Mouse (Mus musculus) embryonic facial prominence, embryonic 14.5 days (tissue): ENCODE data around the gene Sik1. TPM values are rescaled to one million over a fixed set of nuclear protein-coding genes. Genes with fewer than 3 reads are reported as not detected.

Experiments used
- ATAC-seq: fragments of 200-750 bp; cut with Nextera tagmentation; 2 replicates; pipeline ENCODE4 v1.8.0; 2017; ENCODE audit warnings: low read depth, moderate number of reproducible peaks, moderate TSS enrichment
- DNase-seq: peaks from one replicate; pipeline ENCODE4 v3.0.0-alpha.2; 2015; ENCODE audit warnings: low spot score
- H3K27ac ChIP-seq: fragments of 300-500 bp; sonication (generic); replicated peaks from 2 replicates; pipeline ENCODE4 v1.5.1; 2014; ENCODE audit warnings: low read depth, mild to moderate bottlenecking, low read length, moderate library complexity
- H3K27me3 ChIP-seq: fragments of 300-500 bp; sonication (generic); replicated peaks from 2 replicates; pipeline ENCODE4 v1.6.1; 2014; ENCODE audit warnings: low read length; ENCODE audit not compliant: control insufficient read depth, insufficient read depth
- H3K36me3 ChIP-seq: fragments of 300-500 bp; sonication (generic); 2 replicates; pipeline ENCODE4 v1.6.1; 2014; ENCODE audit warnings: low read length, mixed read lengths; ENCODE audit not compliant: control insufficient read depth, insufficient read depth
- H3K4me1 ChIP-seq: fragments of 300-500 bp; sonication (generic); 2 replicates; pipeline ENCODE4 v1.6.1; 2014; ENCODE audit warnings: antibody characterized with exemption, low read length; ENCODE audit not compliant: control insufficient read depth, insufficient read depth
- H3K4me2 ChIP-seq: fragments of 300-500 bp; sonication (generic); 2 replicates; pipeline ENCODE4 v1.6.1; 2014; ENCODE audit warnings: low read depth, mild to moderate bottlenecking, low read length, moderate library complexity, mixed read lengths
- H3K4me3 ChIP-seq: fragments of 300-500 bp; sonication (generic); 2 replicates; pipeline ENCODE4 v1.5.1; 2014; ENCODE audit warnings: low read depth, mild to moderate bottlenecking, low read length
- H3K9ac ChIP-seq: fragments of 300-500 bp; sonication (generic); 2 replicates; pipeline ENCODE4 v1.6.1; 2014; ENCODE audit warnings: low read depth, mild to moderate bottlenecking, low read length, moderate library complexity, mixed read lengths
- H3K9me3 ChIP-seq: fragments of 300-500 bp; sonication (generic); 2 replicates; pipeline ENCODE4 v1.6.1; 2016; ENCODE audit warnings: low read length; ENCODE audit not compliant: control insufficient read depth
- WGBS: fragments of 180-500 bp; shearing (Covaris S2); extraction: QIAGEN DNeasy Blood & Tissue Kit; methylation state at CpG from one replicate; pipeline ENCODE4 v1.1.7; 2014; 5-methylcytosine and 5-hydroxymethylcytosine counted together
- polyA plus RNA-seq: library from polyadenylated mRNA; unstranded; fragments of >200 nt; fragmentation: Nextera tagmentation; extraction: Ambion mirVana; gene quantifications from 2 replicates; pipeline ENCODE4 v1.2.1, GENCODE M21; 2014

Sik1 gene
- polyA plus RNA-seq = 25.1 and 27.8 TPM in 2 replicates

GRCm38 (mm10) chr17:31855597-31856518 is at the start of gene Sik1:
Gene Sik1 (minus strand): TSS chr17:31855804.
- peak within 1 kb of the TSS; percentile 95 for H3K4me3 ChIP-seq
- WGBS = 1% methylated on average over 36 of the region's 92 CpGs
- peak; percentile 99 for DNase-seq
- H3K9me3 ChIP-seq = no peaks in the 10 kb centered on the region
- peaks cover 22% of the 10 kb centered on the region for H3K4me1 ChIP-seq
- H3K9ac ChIP-seq = peak within 1 kb of the TSS; percentile 95
- peaks cover 19% of the 10 kb centered on the region for H3K36me3 ChIP-seq
- peak; percentile 94 for ATAC-seq
- H3K27me3 ChIP-seq = no peaks in the 10 kb centered on the region
- H3K4me2 ChIP-seq = peak within 1 kb of the TSS; percentile 88
- peak within 1 kb of the TSS; percentile 91 for H3K27ac ChIP-seq

- no peaks in the 10 kb centered on the region for H3K27me3 ChIP-seq
- H3K9me3 ChIP-seq = no peaks in the 10 kb centered on the region
- no peak for DNase-seq
- ATAC-seq = no peak
- H3K9ac ChIP-seq = no peak overlapping the region
- 71% methylated on average over 9 of the region's 9 CpGs for WGBS
- H3K4me1 ChIP-seq = no peaks in the 10 kb centered on the region
- H3K27ac ChIP-seq = peak overlapping the region; percentile 42; the same call in 1 of the 2 replicates
- H3K36me3 ChIP-seq = no peaks in the 10 kb centered on the region
- H3K4me3 ChIP-seq = no peak overlapping the region
- no peak overlapping the region for H3K4me2 ChIP-seq
Observed at GRCm38 (mm10) chr17:31905201-31905790, 49.7 kb upstream of the Sik1 start.

DNA sequence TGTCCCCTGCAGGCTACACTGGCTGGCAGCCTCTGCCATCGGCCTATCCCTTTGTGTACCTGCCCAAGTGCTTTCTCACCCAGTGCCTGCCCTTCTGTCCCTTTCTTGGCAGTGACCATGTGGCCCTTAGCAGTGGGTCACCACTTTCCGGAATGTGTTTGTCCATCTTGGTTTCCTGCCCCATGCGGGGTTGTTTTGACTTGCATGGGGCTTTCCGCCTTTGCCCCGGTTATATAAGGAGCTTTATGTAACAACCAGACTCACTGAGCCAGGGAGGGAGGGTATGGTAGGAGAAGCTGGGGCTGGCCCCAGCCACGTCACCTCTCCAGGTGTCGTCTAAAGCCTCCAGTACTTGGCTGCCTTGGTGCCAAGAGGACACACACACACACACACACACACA is 48.4 kb upstream of the Sik1 start:
- Histone ChIP-seq H3K27ac (no peak overlapping the region), H3K27me3 (no peaks in the 10 kb centered on the region), H3K9me3 (no peaks in the 10 kb centered on the region), H3K4me1 (no peaks in the 10 kb centered on the region), H3K9ac (no peak overlapping the region), H3K4me3 (no peak overlapping the region), H3K36me3 (no peaks in the 10 kb centered on the region), H3K4me2 (no peak overlapping the region)
- 83% methylated on average over 7 of the region's 7 CpGs for WGBS
- ATAC-seq (no peak), DNase-seq (no peak)

- H3K27me3 ChIP-seq = no peaks in the 10 kb centered on the region
- no peaks in the 10 kb centered on the region for H3K36me3 ChIP-seq
- H3K27ac ChIP-seq = no peak overlapping the region
- H3K4me1 ChIP-seq = no peaks in the 10 kb centered on the region
- no peak overlapping the region for H3K4me2 ChIP-seq
- WGBS = 94% methylated on average over 3 of the region's 3 CpGs
- ATAC-seq = no peak
- H3K9ac ChIP-seq = no peak overlapping the region
- DNase-seq = no peak
- H3K9me3 ChIP-seq = no peaks in the 10 kb centered on the region
- no peak overlapping the region for H3K4me3 ChIP-seq
Observed at GRCm38 (mm10) chr17:31902630-31903198, 47.1 kb upstream of the Sik1 start.

GRCm38 (mm10) chr17:31901461-31902204 is 46.0 kb upstream of the Sik1 start:
- H3K4me3 ChIP-seq = no peak overlapping the region
- H3K4me1 ChIP-seq = peaks cover 4% of the 10 kb centered on the region; the same call in 1 of the 2 replicates
- 71% methylated on average over 11 of the region's 11 CpGs for WGBS
- ATAC-seq = no peak
- no peak overlapping the region for H3K27ac ChIP-seq
- no peaks in the 10 kb centered on the region for H3K9me3 ChIP-seq
- no peak for DNase-seq
- H3K9ac ChIP-seq = no peak overlapping the region
- H3K4me2 ChIP-seq = no peak overlapping the region
- H3K27me3 ChIP-seq = no peaks in the 10 kb centered on the region
- H3K36me3 ChIP-seq = no peaks in the 10 kb centered on the region

- WGBS = 53% methylated on average over 5 of the region's 5 CpGs
- peaks cover 4% of the 10 kb centered on the region; the same call in 1 of the 2 replicates for H3K4me1 ChIP-seq
Observed at GRCm38 (mm10) chr17:31898941-31899340, 43.3 kb upstream of the Sik1 start.

DNA sequence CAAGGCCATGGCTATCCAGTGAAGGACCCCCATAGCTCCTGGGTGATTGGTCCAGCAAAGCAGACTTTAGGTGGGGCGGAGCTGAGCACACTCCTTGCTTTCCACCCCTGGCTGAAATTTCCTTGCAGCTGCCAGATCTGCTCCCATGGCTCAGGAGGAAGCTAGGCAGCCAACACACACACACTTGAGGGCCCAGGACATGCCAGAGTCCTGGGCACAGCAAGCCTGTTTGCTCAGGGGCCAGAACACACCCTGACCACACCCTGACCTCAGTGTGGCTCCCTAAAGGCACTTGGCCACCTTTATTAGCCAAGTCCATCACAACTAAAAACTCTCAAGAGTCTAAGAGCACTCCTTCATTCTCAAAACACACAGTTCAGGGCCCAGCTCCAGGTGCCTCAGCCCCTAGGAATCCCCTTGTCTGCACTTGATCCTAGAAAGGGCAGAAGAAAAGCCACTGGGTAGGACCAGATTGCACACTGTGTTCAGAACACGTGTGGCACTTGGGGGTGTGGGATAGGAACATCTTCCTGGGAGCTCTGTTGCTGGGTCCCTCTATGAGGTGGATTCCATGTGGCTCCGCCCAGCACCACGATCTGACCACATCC is 41.7 kb upstream of the Sik1 start:
- Histone ChIP-seq H3K9me3 (no peaks in the 10 kb centered on the region), H3K27me3 (no peaks in the 10 kb centered on the region), H3K4me2 (no peak overlapping the region), H3K9ac (no peak overlapping the region), H3K27ac (peak overlapping the region; percentile 39; the same call in 1 of the 2 replicates), H3K36me3 (no peaks in the 10 kb centered on the region), H3K4me1 (peaks cover 17% of the 10 kb centered on the region), H3K4me3 (no peak overlapping the region)
- ATAC-seq (peak; percentile 15; the same call in 1 of the 2 replicates), DNase-seq (no peak)
- WGBS = 82% methylated on average over 4 of the region's 4 CpGs

More at GRCm38 (mm10) chr17:31898941-31899340, 43.3 kb upstream of the Sik1 start:
- Histone ChIP-seq H3K36me3 (no peaks in the 10 kb centered on the region), H3K4me2 (no peak overlapping the region), H3K9me3 (no peaks in the 10 kb centered on the region), H3K27me3 (no peaks in the 10 kb centered on the region), H3K27ac (no peak overlapping the region), H3K4me3 (no peak overlapping the region), H3K9ac (no peak overlapping the region)
- no peak for DNase-seq
- ATAC-seq = no peak

GRCm38 (mm10) chr17:31896751-31897150 is 41.1 kb upstream of the Sik1 start:
- H3K27me3 ChIP-seq = no peaks in the 10 kb centered on the region
- ATAC-seq (peak; percentile 59), DNase-seq (peak; percentile 56)
- 63% methylated on average over 3 of the region's 3 CpGs for WGBS
- H3K9me3 ChIP-seq = no peaks in the 10 kb centered on the region
- H3K4me1 ChIP-seq = peaks cover 17% of the 10 kb centered on the region
- no peak overlapping the region for H3K4me2 ChIP-seq
- H3K27ac ChIP-seq = peak overlapping the region; percentile 39; the same call in 1 of the 2 replicates
- no peak overlapping the region for H3K4me3 ChIP-seq
- no peaks in the 10 kb centered on the region for H3K36me3 ChIP-seq
- H3K9ac ChIP-seq = no peak overlapping the region
